Mouse (Mus musculus): ENCODE measurements around the gene Crisp2.
A peak's percentile ranks its signal among the peaks of the same experiment; 100 is the strongest.
"Not testable (repeated sequence)": the region's sequence is repeated elsewhere in the genome, so short reads cannot be mapped to it uniquely, and the experiment has no call there.

Gene Crisp2

DNA sequence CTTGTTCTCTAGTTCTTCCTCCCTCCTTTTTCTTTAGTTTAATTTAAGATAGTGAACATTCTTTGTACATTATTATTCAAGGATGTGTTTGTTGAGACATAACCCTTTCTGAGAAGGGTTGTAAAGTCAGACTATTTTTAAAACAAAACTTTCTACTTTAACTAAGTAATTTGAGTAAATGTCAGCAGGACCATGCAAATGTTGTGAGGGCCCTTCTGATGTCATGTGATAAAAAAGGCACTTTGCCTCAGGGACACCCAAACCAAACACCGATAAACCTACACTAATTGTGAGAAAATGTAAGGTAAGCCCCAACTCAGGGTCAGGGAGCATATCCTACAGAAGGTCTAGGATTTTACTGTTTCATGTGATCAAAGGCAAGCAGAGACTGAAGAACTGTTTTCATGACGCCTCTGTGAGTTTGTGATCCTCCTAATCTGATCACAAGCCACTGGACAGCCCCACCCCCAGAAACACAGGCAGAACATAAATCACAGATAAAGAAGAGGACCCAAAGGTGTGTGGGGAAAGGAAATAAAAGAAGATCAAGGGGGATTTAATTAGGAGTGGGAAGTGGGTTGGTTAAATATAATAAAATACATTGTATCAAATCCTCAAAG is at the start of gene Crisp2:
Crisp2 (minus strand) TSS at position 51 of the 620 bp plus-strand sequence.
- DNase-seq, result peak; percentile 76

DNA sequence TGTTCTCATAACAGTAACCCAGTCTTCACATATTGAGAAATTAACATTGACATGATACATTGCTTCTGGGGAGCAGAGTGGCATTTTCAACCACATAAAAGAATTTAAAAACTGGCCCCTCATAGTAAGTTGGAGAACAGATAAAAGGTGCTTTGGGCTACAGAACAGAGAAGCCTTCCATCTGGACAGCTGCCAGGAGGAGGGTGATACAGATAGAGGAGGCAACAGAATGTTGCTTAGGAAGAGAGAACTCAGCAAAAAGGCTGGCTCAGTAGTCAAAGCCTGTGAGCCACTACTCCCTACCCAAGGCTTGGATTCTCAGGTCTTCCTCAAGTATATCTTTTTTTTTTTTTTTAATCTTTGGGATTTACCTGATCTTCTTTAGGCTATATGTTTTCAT is 48.3 kb upstream of the Crisp2 start:
- DNase-seq, result no peak

DNA sequence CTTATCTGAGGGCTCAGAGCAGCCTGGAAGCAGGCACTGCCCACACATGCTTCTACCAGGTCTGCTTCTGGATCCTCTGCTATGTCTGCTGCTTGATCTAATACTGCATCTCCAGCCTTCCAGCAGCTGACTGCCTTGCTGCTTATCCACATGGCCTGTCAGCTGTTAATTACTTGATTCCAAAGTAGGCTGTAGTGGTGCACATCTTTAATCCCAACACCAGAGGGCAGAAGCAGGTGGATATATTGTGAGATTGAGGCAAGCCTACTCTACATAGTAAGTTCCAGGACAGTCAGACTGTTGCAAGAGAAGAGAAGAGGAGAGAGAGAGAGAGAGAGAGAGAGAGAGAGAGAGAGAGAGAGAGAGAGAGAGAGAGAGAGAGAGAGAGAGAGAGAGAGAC is 30.5 kb upstream of the Crisp2 start:
- no peak for DNase-seq

DNA sequence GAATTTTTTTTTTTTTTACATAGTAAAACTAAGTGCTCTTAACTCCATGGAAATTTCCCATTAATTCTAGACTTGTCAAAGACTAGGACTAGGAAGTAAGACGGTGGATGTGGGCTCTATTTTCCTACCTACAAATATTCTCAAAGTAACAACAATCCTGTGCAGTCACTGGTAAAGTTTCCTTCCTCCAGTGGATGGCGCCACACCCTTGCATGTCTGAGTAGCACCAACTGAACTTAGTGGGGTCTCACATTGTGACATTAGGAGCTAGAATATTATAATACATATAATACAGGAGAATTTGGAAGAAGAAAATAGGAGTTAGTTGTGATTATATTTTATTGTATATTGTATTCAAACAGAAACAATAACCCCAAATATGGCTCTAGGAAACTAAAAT is 25.1 kb upstream of the Crisp2 start:
- DNase-seq, result no peak

DNA sequence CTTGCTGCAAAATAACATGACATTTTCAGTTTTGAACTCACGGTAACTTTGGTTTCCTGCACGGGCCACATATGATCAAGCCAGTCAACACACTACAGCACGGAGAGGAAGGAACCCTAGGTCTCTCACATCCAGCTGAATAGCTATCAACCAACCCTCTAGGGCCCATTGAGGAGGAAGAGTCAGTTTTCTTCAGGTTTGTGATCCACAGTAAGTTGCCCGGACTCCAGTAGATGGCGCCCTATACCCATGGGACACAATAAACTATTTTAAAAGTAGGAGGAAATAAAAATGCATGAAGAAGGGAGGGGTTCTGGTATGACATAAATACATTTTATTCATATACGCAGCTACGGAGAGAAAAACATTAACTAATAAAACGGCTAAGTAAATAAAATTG is 17.7 kb upstream of the Crisp2 start:
- peak; percentile 58 for DNase-seq

DNA sequence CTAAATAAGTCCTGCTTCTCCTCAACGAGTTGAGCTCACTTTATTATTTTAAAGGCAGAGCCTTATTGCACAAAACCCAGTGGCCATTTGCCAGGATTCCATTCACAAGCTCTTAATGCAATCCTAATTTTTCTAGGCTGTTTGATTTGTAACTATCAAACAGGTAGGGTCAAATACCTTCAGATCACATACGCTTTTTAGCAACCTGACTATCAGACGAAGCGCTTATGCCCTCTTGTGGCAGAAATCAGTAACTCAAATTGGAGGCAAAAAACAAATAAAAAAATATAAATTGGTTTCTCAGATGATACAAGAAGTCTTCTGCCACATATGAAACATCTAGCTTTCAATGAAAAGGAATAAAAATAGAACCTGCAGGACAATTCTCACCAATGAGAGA is 17.0 kb upstream of the Crisp2 start:
- DNase-seq, result no peak

DNA sequence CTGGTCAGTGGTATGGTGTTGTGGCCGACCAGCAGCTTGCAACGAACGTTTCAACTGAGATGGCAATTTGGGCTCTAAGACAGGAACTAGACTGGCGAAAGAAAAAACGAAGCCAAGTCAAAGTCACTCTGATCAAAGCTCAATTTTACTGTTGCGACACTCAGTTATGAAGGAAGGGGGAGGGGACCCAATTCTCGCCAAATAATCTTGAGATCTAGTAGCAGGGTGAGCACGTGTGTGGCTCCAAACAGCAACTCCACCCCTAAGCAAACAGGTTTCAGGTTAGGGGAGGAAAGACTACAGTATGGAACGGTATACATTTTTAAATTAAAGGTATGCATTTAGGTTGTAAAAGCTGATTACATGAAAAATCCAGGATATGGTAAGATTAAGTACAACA is 14.7 kb upstream of the Crisp2 start:
- no peak for DNase-seq

DNA sequence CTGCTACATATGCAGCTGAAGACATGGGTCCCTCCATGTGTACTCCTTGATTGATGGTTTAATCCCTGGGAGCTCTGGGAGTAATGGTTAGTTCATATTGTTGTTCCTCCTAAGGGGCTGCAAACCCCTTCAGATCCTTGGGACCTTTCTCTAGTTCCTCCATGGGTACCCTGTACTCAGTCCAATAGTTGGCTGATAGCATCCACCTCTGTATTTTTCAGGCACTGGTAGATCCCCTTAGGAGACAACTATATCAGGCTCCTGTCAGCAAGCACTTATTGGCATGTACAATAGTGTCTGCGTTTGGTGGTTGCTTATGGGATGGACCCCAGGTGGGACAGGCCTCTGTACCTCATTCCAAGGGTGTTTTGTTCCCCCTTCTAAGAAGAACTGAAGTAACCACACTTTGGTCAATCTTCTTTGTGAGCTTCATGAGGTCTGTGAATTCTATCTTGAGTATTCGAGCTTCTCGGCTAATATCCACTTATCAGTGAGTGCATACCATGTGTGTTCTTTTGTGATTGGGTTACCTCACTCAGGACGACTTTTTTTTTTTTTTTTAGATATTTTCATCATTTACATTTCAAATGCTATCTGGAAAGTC is 10.6 kb upstream of the Crisp2 start:
- DNase-seq, result no peak

DNA sequence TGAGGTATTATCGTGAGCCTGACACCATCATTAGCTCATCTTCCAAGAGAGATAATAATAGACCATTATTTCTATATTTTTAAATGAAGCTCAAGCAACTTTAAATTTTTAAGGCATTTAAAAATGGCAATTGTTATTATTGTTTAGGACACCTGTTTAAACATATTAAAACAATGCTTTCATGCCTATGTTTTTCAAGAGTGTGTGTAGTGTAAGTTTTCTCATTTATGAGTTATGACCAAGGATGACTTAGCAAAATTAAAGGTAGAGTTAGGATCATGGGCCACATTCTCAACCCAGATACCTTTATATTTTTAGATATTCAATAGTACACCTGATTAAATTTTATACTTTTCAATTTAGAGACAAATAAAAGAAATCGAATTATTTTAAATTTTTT is 5.5 kb upstream of the Crisp2 start:
- DNase-seq, result no peak

DNA sequence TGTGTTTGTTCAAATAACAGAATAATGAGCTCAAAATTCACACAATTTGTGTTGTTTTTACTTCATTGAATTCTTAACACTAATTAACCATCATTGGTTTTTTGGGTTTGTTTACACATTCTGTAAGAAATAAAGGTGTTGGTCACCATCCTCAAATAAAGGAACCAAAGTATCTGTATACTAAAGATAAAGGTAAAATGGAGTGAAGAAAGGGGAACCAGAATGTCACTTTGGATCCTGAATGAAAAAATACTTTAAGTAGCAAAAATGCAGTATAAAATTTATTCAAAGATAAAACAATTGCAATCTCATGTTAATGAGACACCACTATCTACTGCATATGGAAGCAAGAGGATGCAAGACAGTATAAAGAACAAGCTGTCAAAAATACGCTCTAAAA is 4.8 kb upstream of the Crisp2 start:
- DNase-seq, result no peak

DNA sequence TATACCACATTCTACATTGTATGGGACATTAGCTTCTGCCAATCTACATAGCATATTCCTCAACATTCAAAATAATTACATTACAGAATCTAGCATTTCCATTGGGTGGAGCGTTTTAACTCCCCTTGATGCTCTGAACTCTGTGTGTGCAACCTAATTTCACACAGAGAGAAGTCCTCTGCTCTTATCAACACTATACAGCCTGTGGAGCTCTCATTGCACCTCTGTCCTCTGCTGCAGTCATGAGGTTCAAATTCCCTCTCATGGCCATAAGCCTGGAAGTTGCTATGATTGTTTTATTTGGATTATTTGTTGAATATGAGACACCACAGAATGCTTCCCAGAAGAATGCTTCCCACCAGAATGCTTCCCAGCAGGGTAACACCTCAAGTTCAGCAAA is 4.1 kb upstream of the Crisp2 start, which contains the start of gene Rhag:
Rhag (plus strand) TSS at position 193 of the 400 bp plus-strand sequence.
- peak; percentile 77 for DNase-seq

DNA sequence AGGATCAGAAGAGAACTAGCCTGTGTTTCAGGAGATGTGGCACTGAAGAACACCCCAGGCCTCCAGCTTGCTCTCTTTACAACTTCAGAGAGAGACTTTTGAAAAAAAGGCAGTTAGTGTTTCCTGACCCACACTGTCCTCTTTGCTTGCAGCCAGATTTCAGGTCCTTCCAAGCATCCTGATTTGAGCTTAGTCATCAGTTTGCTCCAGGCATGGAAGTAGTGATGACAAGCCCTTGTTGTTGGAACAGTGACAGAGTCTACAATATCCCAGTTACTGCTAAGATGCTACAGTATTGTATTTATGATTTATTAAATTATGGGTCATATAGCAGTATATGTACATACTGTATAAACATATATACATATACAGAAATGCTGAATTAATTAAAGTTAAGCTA is 1.3 kb upstream of the Crisp2 start:
- no peak for DNase-seq

DNA sequence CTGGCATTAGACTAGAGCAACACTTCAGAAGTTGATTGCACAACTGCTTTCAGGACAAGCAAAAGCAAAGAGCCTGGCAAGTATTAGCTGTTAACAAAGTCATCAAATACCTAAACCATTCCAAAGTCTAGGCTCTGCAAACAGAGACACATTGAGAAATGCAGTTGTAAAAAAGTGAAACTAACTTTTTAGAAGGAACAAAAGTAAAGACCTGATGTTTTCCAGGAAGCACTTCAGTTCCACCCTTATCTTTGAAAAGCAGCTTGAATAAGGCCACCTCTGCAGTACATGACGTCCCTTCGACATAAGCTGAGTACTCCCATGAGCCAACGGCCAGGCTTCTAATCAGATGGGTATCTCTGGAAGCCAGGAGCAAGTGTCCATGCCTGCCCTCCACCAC is 253 bp downstream of the Crisp2 start:
- DNase-seq, result peak; percentile 87

DNA sequence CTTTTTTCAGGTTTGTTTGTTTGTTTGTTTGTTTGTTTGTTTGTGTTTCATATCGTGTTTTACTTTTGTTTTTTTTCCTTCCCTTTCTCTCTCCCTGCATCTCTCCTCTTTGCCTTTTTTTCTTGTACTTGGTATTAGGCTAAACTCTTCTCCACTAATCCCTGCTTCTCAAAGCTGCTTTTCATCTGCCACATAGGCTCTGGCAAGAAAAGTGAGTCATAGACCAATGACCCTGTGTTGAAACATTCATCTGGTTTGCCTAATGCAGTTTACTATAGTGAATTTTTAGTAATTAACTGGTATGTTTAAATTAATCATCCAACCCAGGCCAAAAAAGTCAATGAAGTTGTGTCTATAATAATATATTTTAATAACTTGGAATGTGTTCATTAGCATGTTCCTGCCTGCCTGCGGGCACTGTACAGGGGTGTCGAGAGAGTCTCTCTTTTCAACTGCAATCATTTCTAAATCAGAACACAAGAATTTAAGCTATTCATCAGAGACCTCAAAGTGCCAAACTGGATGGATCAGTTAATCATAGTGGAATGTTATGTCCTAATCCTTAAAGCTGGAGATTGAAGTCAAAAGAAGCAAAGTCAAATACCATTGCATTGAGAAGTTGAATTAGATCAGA is 4.0 kb downstream of the Crisp2 start:
- no peak for DNase-seq

DNA sequence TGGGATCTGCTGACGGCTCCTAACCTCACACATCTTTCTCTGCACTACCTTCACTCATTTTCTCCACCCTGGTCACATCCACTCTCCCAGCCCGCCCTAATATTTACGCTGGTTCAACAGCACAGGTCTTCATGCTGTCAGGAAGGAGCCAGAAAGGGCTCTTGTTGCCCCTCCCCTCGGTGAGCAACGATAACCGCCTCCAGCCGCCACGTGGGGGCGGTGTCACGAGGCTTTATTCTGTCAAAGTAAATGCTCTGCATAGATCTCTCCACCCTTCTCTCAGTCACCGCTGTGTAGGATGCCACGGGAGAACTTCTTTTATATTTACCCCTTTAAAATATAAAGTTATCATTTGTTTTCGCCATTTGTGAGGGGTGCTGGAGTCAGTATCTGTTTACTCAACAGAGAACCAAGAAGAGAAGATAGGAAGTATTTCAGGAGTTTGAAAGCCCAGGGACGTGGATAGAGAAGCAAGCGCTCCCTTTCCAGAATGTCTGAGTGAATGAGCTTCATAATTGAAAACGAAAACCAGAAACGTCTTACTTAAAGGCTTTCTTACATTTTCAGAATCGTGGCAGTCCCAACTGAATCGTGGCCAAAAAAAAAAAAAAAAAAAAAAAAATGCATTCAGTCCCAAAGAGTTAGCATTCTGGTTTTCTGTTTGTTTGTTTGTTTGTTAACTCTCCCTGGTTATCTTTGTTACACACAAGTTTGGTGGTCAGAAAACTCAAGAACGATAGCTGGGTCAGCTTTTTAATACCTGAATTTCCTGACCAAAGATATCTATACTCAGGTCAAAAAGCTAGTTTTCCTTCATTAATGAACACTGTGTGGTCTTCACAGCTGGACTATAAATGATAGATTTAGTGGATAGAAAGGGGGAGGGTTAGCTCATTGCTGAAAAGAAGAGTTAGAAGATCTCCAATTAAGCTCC is 12.6 kb downstream of the Crisp2 start:
- peak; percentile 91 for DNase-seq

DNA sequence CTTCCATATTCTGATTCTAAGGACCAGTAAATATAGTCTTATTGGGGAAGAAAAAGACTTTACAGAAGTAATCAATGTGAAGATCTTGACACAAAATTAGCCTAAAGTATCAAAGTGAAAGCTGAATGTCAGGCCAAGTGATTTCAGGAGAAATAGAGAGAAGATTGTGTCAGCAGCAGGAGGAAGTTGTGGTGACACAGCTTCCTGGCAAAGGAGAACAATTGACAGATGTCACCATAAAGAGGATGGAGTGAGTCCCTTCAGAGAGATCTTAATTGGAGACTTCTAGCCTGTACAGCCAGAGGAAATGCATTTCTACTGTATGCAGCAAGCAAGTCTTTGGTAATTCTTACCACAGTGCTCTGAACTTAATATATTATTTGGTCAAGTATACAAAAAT is 16.9 kb downstream of the Crisp2 start:
- DNase-seq, result no peak

DNA sequence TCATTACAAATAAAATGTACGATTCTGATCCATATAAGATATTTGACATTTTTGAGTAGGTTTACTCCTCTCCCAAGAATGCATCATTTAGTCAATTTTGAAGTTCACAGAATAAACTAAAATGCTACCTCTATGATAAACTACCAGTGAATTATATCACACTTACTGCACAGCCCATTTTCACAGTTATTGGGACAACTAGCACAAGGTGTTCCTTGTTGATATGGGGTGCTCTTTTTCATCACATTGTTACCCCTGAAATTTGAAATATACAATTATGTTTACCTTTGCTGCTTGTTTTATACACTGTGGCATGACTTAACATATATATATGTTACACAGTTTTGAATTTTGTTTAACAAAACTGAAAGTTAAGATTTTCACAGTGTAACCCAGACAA is 39.7 kb downstream of the Crisp2 start:
- no peak for DNase-seq

DNA sequence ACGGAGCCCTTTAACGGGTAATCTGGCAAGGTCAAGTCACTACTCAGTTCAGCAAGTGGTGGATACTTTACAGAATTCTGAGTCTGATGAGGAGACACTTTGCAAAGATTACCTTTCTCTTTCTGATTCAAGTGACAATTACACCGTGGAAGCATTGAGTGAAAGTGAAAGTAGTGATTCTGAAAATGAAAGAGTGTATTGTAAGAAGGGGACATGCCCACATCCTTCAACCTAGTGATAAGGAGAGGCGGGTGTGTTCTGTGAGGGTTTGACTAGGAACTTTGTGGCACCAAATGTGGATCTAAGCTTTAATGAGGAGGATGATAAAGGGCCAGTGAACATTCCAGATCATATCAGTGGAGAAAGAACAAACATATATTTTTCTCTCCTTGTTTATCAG is 43.1 kb downstream of the Crisp2 start:
- DNase-seq, result no peak

DNA sequence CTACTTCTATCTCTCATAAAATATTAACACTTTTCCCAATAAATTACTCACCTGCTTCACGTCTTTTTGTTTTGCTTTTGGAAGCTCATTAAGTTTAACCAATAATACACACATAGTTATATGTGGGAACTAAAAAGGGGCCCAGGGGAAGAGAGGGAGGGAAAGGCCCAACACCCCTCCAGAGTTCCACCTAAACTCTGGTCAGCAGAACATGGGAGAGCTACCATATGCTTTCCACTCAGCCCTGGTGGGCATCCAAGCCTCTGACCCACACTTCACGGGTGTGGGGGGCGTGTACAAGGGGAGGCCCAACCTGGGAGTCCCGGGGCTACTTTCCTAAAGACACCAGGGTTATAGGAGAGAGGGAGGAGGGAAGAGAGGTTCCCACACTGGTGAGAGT is 75.1 kb downstream of the Crisp2 start:
- DNase-seq, result no peak

DNA sequence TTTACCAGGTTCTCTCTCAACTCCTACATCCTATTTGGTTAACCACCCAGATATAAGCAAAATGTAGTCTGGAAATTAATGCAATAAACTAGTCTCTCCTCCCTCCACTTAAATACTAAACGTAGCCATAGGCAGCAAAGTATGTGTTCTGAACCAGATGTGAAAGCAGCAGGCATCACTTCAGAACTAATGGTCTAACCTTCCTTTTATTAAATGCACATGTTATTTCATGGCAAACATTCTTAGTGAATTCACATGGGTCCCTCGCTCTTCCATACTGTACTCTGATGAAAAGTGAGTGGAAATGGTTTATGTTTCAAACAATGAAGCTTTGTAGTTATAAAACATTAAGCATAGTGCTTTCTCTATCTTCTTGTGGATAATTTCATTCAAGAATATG is 75.5 kb downstream of the Crisp2 start:
- DNase-seq, result no peak

DNA sequence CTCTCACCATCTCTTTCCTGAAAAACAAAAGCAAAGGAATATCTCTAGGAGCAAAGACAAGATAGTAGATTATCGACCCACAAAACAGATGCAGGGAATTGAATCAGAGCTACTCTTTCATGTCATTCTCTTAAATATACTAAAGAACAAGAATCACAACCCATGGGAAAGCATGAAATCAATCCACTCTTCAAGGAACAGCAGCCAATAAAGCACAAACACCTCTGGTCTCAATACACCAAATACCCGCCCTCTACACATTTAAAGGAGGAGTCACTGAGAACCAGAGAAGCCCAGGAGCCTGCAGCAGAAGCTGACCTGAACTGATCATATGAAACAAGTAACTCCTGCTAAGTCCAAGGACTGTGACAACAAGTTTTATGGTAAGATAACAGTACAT is 80.0 kb downstream of the Crisp2 start, which contains the start of gene Esp1:
Esp1 (plus strand) TSS at position 301 of the 400 bp plus-strand sequence.
- no peak for DNase-seq

DNA sequence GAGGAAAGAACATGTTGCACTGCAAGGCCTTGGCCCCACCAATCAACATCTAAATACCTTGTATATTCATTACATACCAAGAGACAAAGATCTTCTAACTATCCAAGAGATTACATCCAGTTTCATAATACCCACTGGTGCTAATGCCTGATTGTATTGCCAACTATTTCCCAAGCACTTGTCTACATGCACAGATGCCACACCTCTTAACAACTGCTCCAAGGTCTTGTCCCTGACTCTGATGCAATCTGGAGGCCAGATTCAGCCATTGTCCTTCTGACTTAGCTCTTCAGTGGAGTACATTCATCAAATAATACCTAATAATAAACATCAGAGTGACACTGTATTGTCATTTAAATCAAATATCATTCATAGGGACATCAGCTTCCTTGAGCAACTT is 89.7 kb downstream of the Crisp2 start:
- not testable (repeated sequence) for DNase-seq

DNA sequence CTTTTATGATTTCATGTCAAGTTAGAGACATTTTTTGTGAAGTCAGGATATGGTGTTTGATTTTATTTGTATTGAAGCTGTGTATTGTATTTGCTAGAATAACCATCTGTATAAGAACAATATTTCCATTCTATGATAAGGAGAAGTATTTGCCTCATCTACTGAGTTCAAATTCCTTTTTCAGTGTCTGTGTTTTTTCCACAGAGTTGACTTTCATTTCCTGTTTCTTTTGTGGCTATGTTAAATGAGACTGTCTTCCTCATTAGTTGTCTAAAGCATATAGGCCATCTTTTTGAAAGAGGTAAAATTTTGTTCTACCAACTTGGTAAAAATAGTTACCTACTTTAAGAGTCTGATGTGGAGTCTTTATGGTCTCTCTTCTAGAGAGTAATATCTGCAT is 90.5 kb downstream of the Crisp2 start:
- DNase-seq, result no peak

Data from liver (tissue).